Mouse (Mus musculus) MEL (cell line): ENCODE results near the gene Cacna1i. TPM values are rescaled to one million over a fixed set of nuclear protein-coding genes. Genes with fewer than 3 reads are reported as not detected.
A peak's percentile ranks its signal among the peaks of the same experiment; 100 is the strongest.

Source experiments
- DNase-seq: peaks from one replicate; pipeline ENCODE4 v3.0.0; 2011; ENCODE audit warnings: low read depth, low spot score
- H3K27ac ChIP-seq: 2 replicates; pipeline ENCODE4 v1.5.1; 2012; ENCODE audit warnings: low read depth, mild to moderate bottlenecking, control low read depth, low read length, moderate library complexity; ENCODE audit not compliant: control insufficient read depth
- H3K27me3 ChIP-seq, 2 experiments: fragments of 150-350 bp in 1 of 2; sonication (generic) in 1 of 2; 2 replicates each; pipeline ENCODE4 v1.6.1; 2012; ENCODE audit warnings: low read length in 2 of 2, mild to moderate bottlenecking in 2 of 2, improper control_type of control experiment in 1 of 2, moderate library complexity in 1 of 2; ENCODE audit not compliant: insufficient read depth in 2 of 2, control insufficient read depth in 1 of 2
- H3K36me3 ChIP-seq, 2 experiments: 2 replicates each; pipeline ENCODE4 v1.6.1; 2012 to 2014; ENCODE audit warnings: low read length in 2 of 2, improper control_type of control experiment in 1 of 2, inconsistent platforms in 1 of 2, mild to moderate bottlenecking in 1 of 2; ENCODE audit not compliant: insufficient read depth in 2 of 2, control insufficient read depth in 1 of 2
- H3K4me1 ChIP-seq, 2 experiments: fragments of 150-350 bp in 1 of 2; sonication (generic) in 1 of 2; 2 replicates each; pipeline ENCODE4 v1.6.1; 2012; ENCODE audit warnings: low read length in 2 of 2, improper control_type of control experiment in 1 of 2, mild to moderate bottlenecking in 1 of 2; ENCODE audit not compliant: insufficient read depth in 2 of 2, control insufficient read depth in 1 of 2
- H3K4me3 ChIP-seq, 2 experiments: fragments of 150-350 bp in 1 of 2; sonication (generic) in 1 of 2; 2 replicates each; pipeline ENCODE4 v1.5.1; 2012; ENCODE audit warnings: low read depth in 2 of 2, low read length in 2 of 2, mild to moderate bottlenecking in 2 of 2, moderate library complexity in 2 of 2, control low read depth in 1 of 2, improper control_type of control experiment in 1 of 2; ENCODE audit not compliant: control insufficient read depth in 1 of 2, insufficient read depth in 1 of 2
- H3K79me2 ChIP-seq: 2 replicates; pipeline ENCODE4 v1.6.1; 2012; ENCODE audit warnings: mild to moderate bottlenecking, low read length, moderate library complexity; ENCODE audit not compliant: control insufficient read depth, poor library complexity, insufficient read depth
- H3K9ac ChIP-seq: 2 replicates; pipeline ENCODE4 v1.6.1; 2012; ENCODE audit warnings: low read depth, mild to moderate bottlenecking, control low read depth, low read length, moderate library complexity; ENCODE audit not compliant: control insufficient read depth, poor library complexity, severe bottlenecking
- H3K9me3 ChIP-seq: fragments of 150-350 bp; sonication (generic); replicated peaks from 2 replicates; pipeline ENCODE4 v1.6.1; 2012; ENCODE audit warnings: mild to moderate bottlenecking, low read length, improper control_type of control experiment, moderate library complexity; ENCODE audit not compliant: insufficient read depth
- BHLHE40 ChIP-seq: IDR thresholded peaks from 2 replicates; pipeline ENCODE4 v1.6.1; 2012; ENCODE audit warnings: low read depth, mild to moderate bottlenecking, inconsistent platforms, low read length, improper control_type of control experiment, borderline replicate concordance
- CHD1 ChIP-seq: IDR thresholded peaks from 2 replicates; pipeline ENCODE4 v1.6.1; 2012; ENCODE audit warnings: low read depth, mild to moderate bottlenecking, inconsistent platforms, low read length, improper control_type of control experiment
- CHD2 ChIP-seq: IDR thresholded peaks from 2 replicates; pipeline ENCODE4 v1.6.1; 2011; ENCODE audit warnings: low read length, improper control_type of control experiment
- E2F4 ChIP-seq: IDR thresholded peaks from 2 replicates; pipeline ENCODE4 v1.6.1; 2011; ENCODE audit warnings: low read depth, low read length, improper control_type of control experiment, borderline replicate concordance
- ELF1 ChIP-seq: IDR thresholded peaks from 2 replicates; pipeline ENCODE4 v1.6.1; 2014; ENCODE audit warnings: low read depth, mild to moderate bottlenecking, inconsistent platforms, low read length, improper control_type of control experiment, moderate library complexity
- EP300 ChIP-seq, 2 experiments: IDR thresholded peaks; 2 replicates each; pipeline ENCODE4 v1.6.1; 2011; ENCODE audit warnings: improper control_type of control experiment in 2 of 2, low read length in 2 of 2, low read depth in 1 of 2, mild to moderate bottlenecking in 1 of 2
- ETS1 ChIP-seq: IDR thresholded peaks from 2 replicates; pipeline ENCODE4 v1.6.1; 2012; ENCODE audit warnings: low read depth, mild to moderate bottlenecking, inconsistent platforms, low read length, improper control_type of control experiment, moderate library complexity
- GABPA ChIP-seq: IDR thresholded peaks from 2 replicates; pipeline ENCODE4 v1.6.1; 2012; ENCODE audit warnings: low read depth, mild to moderate bottlenecking, inconsistent platforms, low read length, improper control_type of control experiment, moderate library complexity
- GATA1 ChIP-seq: IDR thresholded peaks from 2 replicates; pipeline ENCODE4 v1.6.1; 2011; ENCODE audit warnings: low read depth, low read length, improper control_type of control experiment
- HCFC1 ChIP-seq: IDR thresholded peaks from 2 replicates; pipeline ENCODE4 v1.6.1; 2012; ENCODE audit warnings: low read depth, mild to moderate bottlenecking, inconsistent platforms, low read length, improper control_type of control experiment, moderate library complexity
- JUND ChIP-seq: IDR thresholded peaks from 2 replicates; pipeline ENCODE4 v1.6.1; 2011; ENCODE audit warnings: low read depth, mild to moderate bottlenecking, improper control_type of control experiment, low read length
- MAFK ChIP-seq: IDR thresholded peaks from 2 replicates; pipeline ENCODE4 v1.6.1; 2011; ENCODE audit warnings: low read depth, mild to moderate bottlenecking, low read length, improper control_type of control experiment, borderline replicate concordance
- MAX ChIP-seq: IDR thresholded peaks from 2 replicates; pipeline ENCODE4 v1.6.1; 2011; ENCODE audit warnings: low read length, improper control_type of control experiment
- MAZ ChIP-seq: IDR thresholded peaks from 2 replicates; pipeline ENCODE4 v1.6.1; 2012; ENCODE audit warnings: low read depth, mild to moderate bottlenecking, inconsistent platforms, low read length, improper control_type of control experiment
- MEF2A ChIP-seq: IDR thresholded peaks from 2 replicates; pipeline ENCODE4 v1.6.1; 2014; ENCODE audit warnings: low read depth, mild to moderate bottlenecking, inconsistent platforms, low read length, improper control_type of control experiment; ENCODE audit not compliant: poor library complexity, insufficient replicate concordance, severe bottlenecking; ENCODE audit errors: extremely low read depth
- MXI1 ChIP-seq: IDR thresholded peaks from 2 replicates; pipeline ENCODE4 v1.6.1; 2011; ENCODE audit warnings: mild to moderate bottlenecking, low read depth, low read length, improper control_type of control experiment
- MYB ChIP-seq: IDR thresholded peaks from 2 replicates; pipeline ENCODE4 v1.6.1; 2011; ENCODE audit warnings: mild to moderate bottlenecking, low read depth, low read length, improper control_type of control experiment
- MYC ChIP-seq: IDR thresholded peaks from 2 replicates; pipeline ENCODE4 v1.6.1; 2011; ENCODE audit warnings: low read depth, mild to moderate bottlenecking, low read length, improper control_type of control experiment, moderate library complexity
- NELFE ChIP-seq: IDR thresholded peaks from 2 replicates; pipeline ENCODE4 v1.6.1; 2011; ENCODE audit warnings: low read depth, low read length, improper control_type of control experiment
- NRF1 ChIP-seq: IDR thresholded peaks from 2 replicates; pipeline ENCODE4 v1.6.1; 2014; ENCODE audit warnings: low read depth, mild to moderate bottlenecking, inconsistent platforms, low read length, improper control_type of control experiment, moderate library complexity; ENCODE audit not compliant: poor library complexity, insufficient read depth, severe bottlenecking
- POLR2A ChIP-seq, 2 experiments: IDR thresholded peaks; 2 replicates each; pipeline ENCODE4 v1.6.1; 2011 to 2012; ENCODE audit warnings: low read length in 2 of 2, mild to moderate bottlenecking in 2 of 2, control low read depth in 1 of 2, improper control_type of control experiment in 1 of 2, low read depth in 1 of 2, moderate library complexity in 1 of 2; ENCODE audit not compliant: control insufficient read depth in 1 of 2, insufficient read depth in 1 of 2, poor library complexity in 1 of 2
- POLR2AphosphoS2 ChIP-seq: IDR thresholded peaks from 2 replicates; pipeline ENCODE4 v1.6.1; 2011; ENCODE audit warnings: low read length, improper control_type of control experiment
- POLR2AphosphoS5 ChIP-seq: IDR thresholded peaks from 2 replicates; pipeline ENCODE4 v1.6.1; 2012; ENCODE audit warnings: low read depth, borderline replicate concordance, mild to moderate bottlenecking, inconsistent platforms, low read length, moderate library complexity, mixed read lengths
- RAD21 ChIP-seq: IDR thresholded peaks from 2 replicates; pipeline ENCODE4 v1.6.1; 2011; ENCODE audit warnings: mild to moderate bottlenecking, low read depth, low read length, improper control_type of control experiment
- RCOR1 ChIP-seq: IDR thresholded peaks from 2 replicates; pipeline ENCODE4 v1.6.1; 2012; ENCODE audit warnings: low read depth, mild to moderate bottlenecking, inconsistent platforms, low read length, improper control_type of control experiment
- SIN3A ChIP-seq: IDR thresholded peaks from 2 replicates; pipeline ENCODE4 v1.6.1; 2012; ENCODE audit warnings: low read length, improper control_type of control experiment, inconsistent platforms
- SMC3 ChIP-seq: IDR thresholded peaks from 2 replicates; pipeline ENCODE4 v1.6.1; 2011; ENCODE audit warnings: low read depth, low read length, improper control_type of control experiment
- TBP ChIP-seq: IDR thresholded peaks from 2 replicates; pipeline ENCODE4 v1.8.0; 2011; ENCODE audit warnings: low read depth, low read length, improper control_type of control experiment
- TCF12 ChIP-seq: IDR thresholded peaks from 2 replicates; pipeline ENCODE4 v1.6.1; 2014; ENCODE audit warnings: low read depth, mild to moderate bottlenecking, inconsistent platforms, low read length, improper control_type of control experiment, moderate library complexity
- UBTF ChIP-seq: IDR thresholded peaks from 2 replicates; pipeline ENCODE4 v1.6.1; 2012; ENCODE audit warnings: low read depth, mild to moderate bottlenecking, inconsistent platforms, low read length, improper control_type of control experiment, moderate library complexity, borderline replicate concordance; ENCODE audit not compliant: insufficient read depth
- USF1 ChIP-seq: IDR thresholded peaks from 2 replicates; pipeline ENCODE4 v1.6.1; 2014; ENCODE audit warnings: low read depth, mild to moderate bottlenecking, inconsistent platforms, low read length, improper control_type of control experiment, moderate library complexity
- USF2 ChIP-seq, 2 experiments: IDR thresholded peaks; 2 replicates each; pipeline ENCODE4 v1.6.1; 2011 to 2012; ENCODE audit warnings: improper control_type of control experiment in 2 of 2, low read length in 2 of 2, borderline replicate concordance in 1 of 2, inconsistent platforms in 1 of 2, low read depth in 1 of 2, mild to moderate bottlenecking in 1 of 2; ENCODE audit not compliant: insufficient read depth in 1 of 2
- ZKSCAN1 ChIP-seq: IDR thresholded peaks from 2 replicates; pipeline ENCODE4 v1.6.1; 2012; ENCODE audit warnings: low read depth, mild to moderate bottlenecking, inconsistent platforms, low read length, improper control_type of control experiment, moderate library complexity
- ZMIZ1 ChIP-seq: IDR thresholded peaks from 2 replicates; pipeline ENCODE4 v1.6.1; 2012; ENCODE audit warnings: low read depth, mild to moderate bottlenecking, inconsistent platforms, low read length, improper control_type of control experiment, moderate library complexity
- ZNF384 ChIP-seq: IDR thresholded peaks from 2 replicates; pipeline ENCODE4 v1.6.1; 2012; ENCODE audit warnings: low read depth, mild to moderate bottlenecking, inconsistent platforms, low read length, improper control_type of control experiment
- polyA plus RNA-seq, 2 experiments: library from polyadenylated mRNA; stranded (reverse) in 1 of 2; unstranded in 1 of 2; fragments of >175 nt in 1 of 2; fragments of >200 nt in 1 of 2; gene quantifications; 2 replicates each; pipeline versions ENCODE4 v1.2.1 to v1.2.4; 2012; ENCODE audit warnings: low replicate concordance in 2 of 2, low read depth in 1 of 2; ENCODE audit not compliant: insufficient read length in 2 of 2, insufficient read depth in 1 of 2, missing spikeins in 1 of 2
- total RNA-seq: library from RNA; depleted of rRNA; stranded (reverse); fragments of 300-350 nt; gene quantifications from 2 replicates; pipeline ENCODE4 v1.2.3, GENCODE M21; 2012

The Cacna1i gene
- total and polyA plus RNA-seq, 3 experiments = not detected

GRCm38 (mm10) chr15:80254847-80255645 lies 32.0 kb upstream of the Cacna1i start, which contains the start of gene Atf4:
TSS of gene Atf4 (plus strand) at chr15:80255184.
- Histone ChIP-seq H3K27ac (peak within 1 kb of the TSS; percentile 95), H3K27me3 (no peaks in the 10 kb centered on the region), H3K4me3 (peak within 1 kb of the TSS; percentile 73 to 79), H3K36me3 (peaks cover 9 to 24% of the 10 kb centered on the region in 2 experiments; a peak in 3 of 4 replicates), H3K79me2 (peaks cover 24% of the 10 kb centered on the region), H3K4me1 (peaks cover 6 to 24% of the 10 kb centered on the region in 2 experiments), H3K9ac (peak within 1 kb of the TSS; percentile 93), H3K9me3 (no peaks in the 10 kb centered on the region)
- DNase-seq = peak; percentile 100
- TF ChIP-seq MAZ (0 out of 2 replicates have a peak, but pooled peaks have one; percentile 55), POLR2A (IDR thresholded peaks at IDR 0.05; ENCODE audit: control insufficient read depth in 1 of 2, insufficient read depth in 1 of 2, low read depth in 1 of 2, low read length in 2 of 2, poor library complexity in 1 of 2) (peak; percentile 90 to 97), POLR2AphosphoS5 (peak; percentile 99), RAD21 (no peak), GABPA (no peak), TCF12 (peak; percentile 64), RCOR1 (no peak), ETS1 (peak; percentile 54), BHLHE40 (peak; percentile 89), UBTF (no peak), CHD1 (0 out of 2 replicates have a peak, but pooled peaks have one; percentile 2), SMC3 (no peak), ZNF384 (no peak), NRF1 (0 out of 2 replicates have a peak, but pooled peaks have one; percentile 8), MXI1 (peak; percentile 91), CHD2 (peak; percentile 94), MAFK (no peak), EP300 (IDR thresholded peaks at IDR 0.05; ENCODE audit: low read depth in 1 of 2, low read length in 2 of 2) (no peak; a peak in 1 of 4 replicates), POLR2AphosphoS2 (peak; percentile 99), JUND (no peak), MYB (no peak), HCFC1 (peak; percentile 92), ELF1 (peak; percentile 44; the same call in 1 of the 2 replicates), E2F4 (0 out of 2 replicates have a peak, but pooled peaks have one; percentile 60), MAX (peak; percentile 31; the same call in 1 of the 2 replicates), ZKSCAN1 (no peak), MEF2A (no peak), TBP (peak; percentile 98), ZMIZ1 (peak; percentile 99), SIN3A (peak; percentile 61), GATA1 (no peak), NELFE (peak; percentile 100), USF2 (IDR thresholded peaks at IDR 0.05; ENCODE audit: borderline replicate concordance in 1 of 2, insufficient read depth in 1 of 2, low read depth in 1 of 2, low read length in 2 of 2) (peak; percentile 85 to 95), USF1 (peak; percentile 98), MYC (peak; percentile 87)
